In the genomic region with DNA sequence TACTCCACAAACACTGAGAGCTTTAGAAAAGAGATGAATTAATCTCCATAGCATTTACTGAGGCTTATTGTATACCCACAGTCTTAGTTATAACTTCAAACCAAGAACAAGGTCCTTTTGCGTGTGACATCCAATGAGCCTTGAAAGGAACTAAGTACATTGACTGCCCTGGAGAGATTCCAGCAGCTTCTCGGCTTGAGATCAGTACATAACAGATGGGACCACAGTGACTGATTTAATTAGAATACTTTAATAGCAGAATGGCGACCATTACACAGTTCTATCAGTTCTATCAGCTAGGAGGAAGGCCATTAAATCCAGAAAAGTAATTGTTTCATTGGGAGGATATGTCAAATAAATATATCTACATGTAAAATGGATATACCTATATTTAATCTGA, we compare ENCODE assay signal across 14 mouse cellular contexts.
DNase-seq lines count a peak whose midpoint lies in the region; ATAC-seq lines count a peak whose summit lies in the region.
"Had no signal": no experiment of that assay in that cellular context is flagged by ENCODE, and none has a peak within 500 bp of the region (broad histone marks: within the 10 kb centered on the region; RNA-seq: fewer than 3 reads in every experiment).

No protein-coding gene starts in this region.

- intact Hi-C loops in left cerebral cortex, postnatal 4 days (cut with DNase I) = no loop called here
- intact Hi-C loops in left cerebral cortex, postnatal 10 days (cut with DNase I) = no loop called here

- ATAC-seq in hindbrain, embryonic 14.5 days (ENCODE audit: low FRiP score) = peak; percentile 80
- peak; percentile 70 for ATAC-seq in midbrain, embryonic 15.5 days (replicated peaks)

- H3K4me3 ChIP-seq in hindbrain, embryonic 14.5 days (replicated peaks; ENCODE audit: low read length) = no peak overlapping the region
- no peak overlapping the region for H3K4me3 ChIP-seq in midbrain, embryonic 15.5 days
- H3K4me3 ChIP-seq: embryonic facial prominence, embryonic 12.5 days; limb, embryonic 15.5 days had no signal

- H3K4me2 ChIP-seq in hindbrain, embryonic 14.5 days (replicated peaks) = no peak overlapping the region
- H3K4me2 ChIP-seq in midbrain, embryonic 15.5 days = no peak overlapping the region
- H3K4me2 ChIP-seq: embryonic facial prominence, embryonic 12.5 days; limb, embryonic 15.5 days had no signal

- no peaks in the 10 kb centered on the region for H3K9me3 ChIP-seq in hindbrain, embryonic 14.5 days (ENCODE audit: control insufficient read depth, low read length)
- H3K9me3 ChIP-seq in midbrain, embryonic 15.5 days = no peaks in the 10 kb centered on the region
- H3K9me3 ChIP-seq: embryonic facial prominence, embryonic 12.5 days; G1E; limb, embryonic 15.5 days had no signal

- H3K4me1 ChIP-seq in hindbrain, embryonic 14.5 days (replicated peaks; ENCODE audit: control insufficient read depth, insufficient read depth, low read length) = no peaks in the 10 kb centered on the region
- no peaks in the 10 kb centered on the region for H3K4me1 ChIP-seq in midbrain, embryonic 15.5 days
- H3K4me1 ChIP-seq: embryonic facial prominence, embryonic 12.5 days; limb, embryonic 15.5 days had no signal

- no peaks in the 10 kb centered on the region for H3K27me3 ChIP-seq in hindbrain, embryonic 14.5 days (ENCODE audit: control insufficient read depth, insufficient read depth, low read length)
- no peaks in the 10 kb centered on the region for H3K27me3 ChIP-seq in midbrain, embryonic 15.5 days (replicated peaks)
- H3K27me3 ChIP-seq: embryonic facial prominence, embryonic 12.5 days; limb, embryonic 15.5 days had no signal

- H3K27ac ChIP-seq in hindbrain, embryonic 14.5 days = no peak overlapping the region
- H3K27ac ChIP-seq in midbrain, embryonic 15.5 days = no peak overlapping the region
- H3K27ac ChIP-seq: embryonic facial prominence, embryonic 12.5 days; limb, embryonic 15.5 days had no signal

- 12% methylated on average over 3 of the region's 3 CpGs for WGBS in hindbrain, embryonic 14.5 days
- WGBS in midbrain, embryonic 15.5 days = 24% methylated on average over 3 of the region's 3 CpGs

- H3K36me3 ChIP-seq in hindbrain, embryonic 14.5 days (replicated peaks; ENCODE audit: control insufficient read depth, insufficient read depth) = no peaks in the 10 kb centered on the region
- no peaks in the 10 kb centered on the region for H3K36me3 ChIP-seq in midbrain, embryonic 15.5 days (replicated peaks)
- H3K36me3 ChIP-seq: embryonic facial prominence, embryonic 12.5 days; G1E; limb, embryonic 15.5 days had no signal

- no peak overlapping the region for H3K9ac ChIP-seq in hindbrain, embryonic 14.5 days
- no peak overlapping the region for H3K9ac ChIP-seq in midbrain, embryonic 15.5 days
- H3K9ac ChIP-seq: embryonic facial prominence, embryonic 12.5 days; limb, embryonic 15.5 days had no signal

- peak; percentile 83 for DNase-seq in left cerebral cortex, postnatal 4 days
- no peak for DNase-seq in left cerebral cortex, postnatal 10 days (ENCODE audit: extremely low spot score in 1 of 2, low spot score in 2 of 2)
- DNase-seq in cerebellum, postnatal 10 days = peak; percentile 92
- peak; percentile 55 for DNase-seq in hindbrain, embryonic 14.5 days (ENCODE audit: low spot score)
- no peak for DNase-seq in lung, postnatal 4 days
- DNase-seq in yolk sac, embryonic 10.5 days (ENCODE audit: low spot score) = no peak
- DNase-seq in kidney, adult 8-10 months = no peak
- DNase-seq: B cell, adult 2 months; right cerebral cortex, adult 18-20 months; thymus, postnatal 36 days had no signal

Comparison
In these comparisons a context has a peak if more than half of its experiments do, and no peak if none do; other contexts are left out.
1. DNase-seq: peak in left cerebral cortex, postnatal 4 days (single experiment), cerebellum, postnatal 10 days (2 of 2) and hindbrain, embryonic 14.5 days (single experiment); none in left cerebral cortex, postnatal 10 days (0 of 2), lung, postnatal 4 days (0 of 2), yolk sac, embryonic 10.5 days (single experiment) and kidney, adult 8-10 months (0 of 2).